In genomic region chr12:41521671-41522070, GRCm38 (mm10) we compare ENCODE assay signal across 18 mouse cellular contexts. TPM values are rescaled to one million over a fixed set of nuclear protein-coding genes. Genes with fewer than 3 reads are reported as not detected.
A peak's percentile ranks its signal among the peaks of the same experiment; 100 is the strongest.
DNase-seq lines count a peak whose midpoint lies in the region; ATAC-seq and TF ChIP-seq lines count a peak whose summit lies in the region.
"Had no signal": no experiment of that assay in that cellular context is flagged by ENCODE, and none has a peak within 500 bp of the region (broad histone marks: within the 10 kb centered on the region; RNA-seq: fewer than 3 reads in every experiment).

No protein-coding gene starts in this region.

- H3K36me3 ChIP-seq in neural tube, embryonic 15.5 days: no peaks in the 10 kb centered on the region
- no peaks in the 10 kb centered on the region for H3K36me3 ChIP-seq in liver, embryonic 12.5 days
- no peaks in the 10 kb centered on the region for H3K36me3 ChIP-seq in thymus, adult 2 months (ENCODE audit: control insufficient read depth, insufficient read depth, low read length)
- H3K36me3 ChIP-seq: embryonic facial prominence, embryonic 10.5 days; embryonic facial prominence, embryonic 12.5 days; forebrain, embryonic 15.5 days had no signal

- TF ChIP-seq CTCF in thymus, adult 2 months (IDR thresholded peaks at IDR 0.05; ENCODE audit: borderline replicate concordance, control insufficient read depth, extremely low read depth, insufficient read depth, low read length, poor library complexity): no peak

- H3K4me3 ChIP-seq in neural tube, embryonic 15.5 days (replicated peaks): no peak overlapping the region
- H3K4me3 ChIP-seq in liver, embryonic 12.5 days: no peak overlapping the region
- no peak overlapping the region for H3K4me3 ChIP-seq in thymus, adult 2 months (ENCODE audit: control insufficient read depth, insufficient read depth, low read length)
- H3K4me3 ChIP-seq: embryonic facial prominence, embryonic 10.5 days; embryonic facial prominence, embryonic 12.5 days; forebrain, embryonic 13.5 days; forebrain, embryonic 15.5 days had no signal

- no peak overlapping the region for H3K27ac ChIP-seq in neural tube, embryonic 15.5 days (replicated peaks)
- no peak overlapping the region for H3K27ac ChIP-seq in liver, embryonic 12.5 days
- H3K27ac ChIP-seq in thymus, adult 2 months (ENCODE audit: control insufficient read depth, insufficient read depth, low read length): no peak overlapping the region
- H3K27ac ChIP-seq: embryonic facial prominence, embryonic 10.5 days; embryonic facial prominence, embryonic 12.5 days; forebrain, embryonic 13.5 days; forebrain, embryonic 15.5 days had no signal

- no peak for TF ChIP-seq POLR2A in thymus, adult 2 months (IDR thresholded peaks at IDR 0.05; ENCODE audit: control insufficient read depth, extremely low read depth, insufficient read depth, low read length, poor library complexity)

- WGBS in neural tube, embryonic 15.5 days: 87% methylated on average over 2 of the region's 2 CpGs
- 80% methylated on average over 2 of the region's 2 CpGs for WGBS in liver, embryonic 12.5 days (ENCODE audit: insufficient replicate concordance)
- 93% methylated on average over 2 of the region's 2 CpGs for WGBS in thymus, adult 2 months

- no peaks in the 10 kb centered on the region for H3K9me3 ChIP-seq in neural tube, embryonic 15.5 days (replicated peaks)
- H3K9me3 ChIP-seq in liver, embryonic 12.5 days (replicated peaks): no peaks in the 10 kb centered on the region
- H3K9me3 ChIP-seq: embryonic facial prominence, embryonic 10.5 days; embryonic facial prominence, embryonic 12.5 days; forebrain, embryonic 13.5 days; forebrain, embryonic 15.5 days had no signal

- DNase-seq in adrenal gland, adult 2 months: peak; percentile 52
- DNase-seq in adrenal gland, adult 18-20 months (ENCODE audit: low spot score in 2 of 2): no peak
- DNase-seq in adrenal gland, postnatal 10 days: peak; percentile 31
- DNase-seq in adrenal gland, postnatal 25 days: peak; percentile 15
- DNase-seq in thymus, adult 2 months: no peak
- DNase-seq: cerebellum, adult 11-12 months; cerebellum, adult 2 months; cerebellum, adult 9-10 months; cerebellum, postnatal 10 days; cerebellum, postnatal 25 days; forebrain, postnatal 0 days had no signal

- no peaks in the 10 kb centered on the region for H3K4me1 ChIP-seq in neural tube, embryonic 15.5 days
- H3K4me1 ChIP-seq in liver, embryonic 12.5 days: no peaks in the 10 kb centered on the region
- H3K4me1 ChIP-seq in thymus, adult 2 months (replicated peaks; ENCODE audit: control insufficient read depth, insufficient read depth, low read length): no peaks in the 10 kb centered on the region
- H3K4me1 ChIP-seq: embryonic facial prominence, embryonic 10.5 days; embryonic facial prominence, embryonic 12.5 days; forebrain, embryonic 15.5 days had no signal

- no peak for ATAC-seq in neural tube, embryonic 15.5 days (ENCODE audit: low FRiP score)
- ATAC-seq in liver, embryonic 12.5 days: no peak
- ATAC-seq: forebrain, embryonic 13.5 days; forebrain, embryonic 15.5 days; forebrain, postnatal 0 days had no signal

- no peaks in the 10 kb centered on the region for H3K27me3 ChIP-seq in neural tube, embryonic 15.5 days (replicated peaks)
- H3K27me3 ChIP-seq in liver, embryonic 12.5 days (replicated peaks): no peaks in the 10 kb centered on the region
- H3K27me3 ChIP-seq in thymus, adult 2 months (ENCODE audit: control insufficient read depth, insufficient read depth, low read length): no peaks in the 10 kb centered on the region
- H3K27me3 ChIP-seq: embryonic facial prominence, embryonic 12.5 days; forebrain, embryonic 13.5 days; forebrain, embryonic 15.5 days had no signal

- no peak overlapping the region for H3K4me2 ChIP-seq in neural tube, embryonic 15.5 days
- H3K4me2 ChIP-seq in liver, embryonic 12.5 days: no peak overlapping the region
- H3K4me2 ChIP-seq: embryonic facial prominence, embryonic 12.5 days; forebrain, embryonic 13.5 days; forebrain, embryonic 15.5 days had no signal

- no peak overlapping the region for H3K9ac ChIP-seq in neural tube, embryonic 15.5 days (replicated peaks)
- no peak overlapping the region for H3K9ac ChIP-seq in liver, embryonic 12.5 days
- H3K9ac ChIP-seq: embryonic facial prominence, embryonic 12.5 days; forebrain, embryonic 13.5 days; forebrain, embryonic 15.5 days; forebrain, postnatal 0 days had no signal

RNA-seq across cellular contexts. Expression of gene Lrrn3, which starts 35.4 kb away (rescaled TPM):
- 10 to 100 TPM; 35.5 to 35.7 TPM for total RNA-seq in adrenal gland, adult 2 months (2021)
- polyA plus RNA-seq in adrenal gland, adult 2 months (2012; rRNA removed): 1.8 and 2.2 TPM in 2 replicates
- 10 to 100 TPM; 28.8 to 46.9 TPM for total RNA-seq in adrenal gland, adult 18-20 months (2021)
- 10 to 100 TPM; 21.6 to 23.7 TPM for total RNA-seq in adrenal gland, postnatal 10 days (2021)
- 32.9 and 40.3 TPM in 2 replicates for total RNA-seq in adrenal gland, postnatal 25 days (2021)
- 71.7 and 82.9 TPM in 2 replicates for polyA plus RNA-seq in neural tube, embryonic 15.5 days (2015; fragmentation: Nextera tagmentation; extraction: Ambion mirVana)
- polyA plus RNA-seq in liver, embryonic 12.5 days (2016; fragmentation: Nextera tagmentation; extraction: Ambion mirVana): 3.1 and 3.6 TPM in 2 replicates
- polyA plus RNA-seq in thymus, adult 2 months (2012; rRNA removed): 0.26 TPM in 2 replicates
- total RNA-seq: MEL had no signal

Comparison
In these comparisons a context has a peak if more than half of its experiments do, and no peak if none do; other contexts are left out.
1. DNase-seq: peak in adrenal gland, adult 2 months (single experiment), adrenal gland, postnatal 10 days (single experiment) and adrenal gland, postnatal 25 days (single experiment); none in adrenal gland, adult 18-20 months (0 of 2) and thymus, adult 2 months (single experiment).